Mouse (Mus musculus) liver, embryonic 11.5 days (tissue): ENCODE measurements around the gene Tsen54. TPM values are rescaled to one million over a fixed set of nuclear protein-coding genes. Genes with fewer than 3 reads are reported as not detected.

Experiments
- ATAC-seq: fragments of 200-750 bp; cut with Nextera tagmentation; replicated peaks from 2 replicates; pipeline ENCODE4 v1.8.0; 2017; ENCODE audit warnings: moderate number of reproducible peaks, mild to moderate bottlenecking, moderate TSS enrichment, moderate library complexity; ENCODE audit not compliant: low FRiP score
- DNase-seq: peaks from one replicate; pipeline ENCODE4 v3.0.0-alpha.2; 2017; ENCODE audit warnings: low spot score
- H3K27ac ChIP-seq: fragments of 300-500 bp; sonication (generic); 2 replicates; pipeline ENCODE4 v1.5.1; 2014; ENCODE audit warnings: mild to moderate bottlenecking, low read depth, low read length, control low read depth
- H3K27me3 ChIP-seq: fragments of 300-500 bp; sonication (generic); replicated peaks from 2 replicates; pipeline ENCODE4 v1.6.1; 2014; ENCODE audit warnings: low read length, mixed read lengths; ENCODE audit not compliant: control insufficient read depth, insufficient read depth
- H3K36me3 ChIP-seq: fragments of 300-500 bp; sonication (generic); 2 replicates; pipeline ENCODE4 v1.6.1; 2014; ENCODE audit warnings: mild to moderate bottlenecking, low read length, moderate library complexity, mixed read lengths; ENCODE audit not compliant: control insufficient read depth, insufficient read depth
- H3K4me1 ChIP-seq: fragments of 300-500 bp; sonication (generic); replicated peaks from 2 replicates; pipeline ENCODE4 v1.6.1; 2014; ENCODE audit warnings: low read length, mixed read lengths; ENCODE audit not compliant: control insufficient read depth, insufficient read depth
- H3K4me2 ChIP-seq: fragments of 300-500 bp; sonication (generic); 2 replicates; pipeline ENCODE4 v1.6.1; 2014; ENCODE audit warnings: mild to moderate bottlenecking, control low read depth, moderate library complexity
- H3K4me3 ChIP-seq: fragments of 300-500 bp; sonication (generic); 2 replicates; pipeline ENCODE4 v1.5.1; 2014; ENCODE audit warnings: low read depth, low read length, control low read depth
- H3K9ac ChIP-seq: fragments of 300-500 bp; sonication (generic); 2 replicates; pipeline ENCODE4 v1.6.1; 2014; ENCODE audit warnings: low read depth, low read length, control low read depth
- H3K9me3 ChIP-seq: fragments of 300-500 bp; sonication (generic); 2 replicates; pipeline ENCODE4 v1.6.1; 2016; ENCODE audit warnings: low read length, inconsistent platforms, mixed read lengths; ENCODE audit not compliant: control insufficient read depth
- WGBS: fragments of 180-500 bp; shearing (Covaris S2); extraction: QIAGEN DNeasy Blood & Tissue Kit; methylation state at CpG from one replicate; pipeline ENCODE4 v1.1.7; 2014; 5-methylcytosine and 5-hydroxymethylcytosine counted together
- polyA plus RNA-seq: library from polyadenylated mRNA; unstranded; fragments of >200 nt; fragmentation: Nextera tagmentation; extraction: Ambion mirVana; gene quantifications from 2 replicates; pipeline ENCODE4 v1.2.1, GENCODE M21; 2014

Gene Tsen54
- polyA plus RNA-seq, 1 experiment from 2014 or later, result 36.4 TPM

GRCm38 (mm10) chr11:115839732-115840131 is 25.2 kb downstream of the Tsen54 start:
- H3K4me1 ChIP-seq, result peaks cover 54% of the 10 kb centered on the region
- H3K4me2 ChIP-seq, result no peak overlapping the region

GRCm38 (mm10) chr11:115841044-115841443 is 26.5 kb downstream of the Tsen54 start:
- 82% methylated on average over 6 of the region's 6 CpGs for WGBS
- H3K27me3 ChIP-seq, result no peaks in the 10 kb centered on the region
- H3K4me1 ChIP-seq, result peaks cover 54% of the 10 kb centered on the region
- ATAC-seq (no peak), DNase-seq (no peak)
- H3K4me3 ChIP-seq, result no peak overlapping the region
- H3K4me2 ChIP-seq, result no peak overlapping the region
- no peak overlapping the region for H3K9ac ChIP-seq
- peak overlapping the region; percentile 87; the same call in 1 of the 2 replicates for H3K27ac ChIP-seq
- H3K36me3 ChIP-seq, result peaks cover 10% of the 10 kb centered on the region
- H3K9me3 ChIP-seq, result peaks cover 3% of the 10 kb centered on the region

More at GRCm38 (mm10) chr11:115839732-115840131, 25.2 kb downstream of the Tsen54 start:
- Histone ChIP-seq H3K9me3 (no peaks in the 10 kb centered on the region), H3K36me3 (no peaks in the 10 kb centered on the region; the same call in 1 of the 2 replicates), H3K4me3 (no peak overlapping the region), H3K27me3 (no peaks in the 10 kb centered on the region), H3K27ac (no peak overlapping the region), H3K9ac (no peak overlapping the region)
- WGBS, result 66% methylated on average over 3 of the region's 3 CpGs
- DNase-seq (no peak), ATAC-seq (no peak)

- Histone ChIP-seq H3K36me3 (peaks cover 15% of the 10 kb centered on the region), H3K27me3 (no peaks in the 10 kb centered on the region), H3K4me3 (no peak overlapping the region), H3K4me1 (peaks cover 54% of the 10 kb centered on the region), H3K9ac (peak overlapping the region; percentile 4; the same call in 1 of the 2 replicates), H3K4me2 (peak overlapping the region; percentile 58), H3K9me3 (peaks cover 3% of the 10 kb centered on the region), H3K27ac (peak overlapping the region; percentile 87)
- peak; percentile 97 for ATAC-seq
- DNase-seq, result peak; percentile 72
- WGBS, result 24% methylated on average over 6 of the region's 6 CpGs
Observed at GRCm38 (mm10) chr11:115841961-115842550, 27.5 kb downstream of the Tsen54 start.

- Histone ChIP-seq H3K36me3 (peaks cover 15% of the 10 kb centered on the region), H3K9ac (no peak overlapping the region; the same call in 1 of the 2 replicates), H3K9me3 (peaks cover 3% of the 10 kb centered on the region), H3K4me3 (no peak overlapping the region), H3K4me1 (peaks cover 52% of the 10 kb centered on the region), H3K27me3 (no peaks in the 10 kb centered on the region), H3K27ac (peak overlapping the region; percentile 87), H3K4me2 (no peak overlapping the region)
- WGBS, result 79% methylated on average over 12 of the region's 14 CpGs
- DNase-seq, result no peak
- ATAC-seq, result no peak
Observed at GRCm38 (mm10) chr11:115843141-115843890, 28.8 kb downstream of the Tsen54 start.

- no peaks in the 10 kb centered on the region for H3K27me3 ChIP-seq
- peaks cover 3% of the 10 kb centered on the region for H3K9me3 ChIP-seq
- no peak overlapping the region for H3K4me2 ChIP-seq
- DNase-seq (no peak), ATAC-seq (no peak)
- no peak overlapping the region; the same call in 1 of the 2 replicates for H3K27ac ChIP-seq
- H3K4me1 ChIP-seq, result peaks cover 46% of the 10 kb centered on the region
- peaks cover 15% of the 10 kb centered on the region for H3K36me3 ChIP-seq
- WGBS, result 82% methylated on average over 5 of the region's 5 CpGs
- H3K9ac ChIP-seq, result no peak overlapping the region
- H3K4me3 ChIP-seq, result no peak overlapping the region
Observed at GRCm38 (mm10) chr11:115843891-115844239, 29.3 kb downstream of the Tsen54 start.

GRCm38 (mm10) chr11:115844240-115844639 is 29.7 kb downstream of the Tsen54 start:
- H3K27me3 ChIP-seq, result no peaks in the 10 kb centered on the region
- peaks cover 15% of the 10 kb centered on the region for H3K36me3 ChIP-seq
- H3K9ac ChIP-seq, result no peak overlapping the region
- H3K27ac ChIP-seq, result no peak overlapping the region; the same call in 1 of the 2 replicates
- no peak overlapping the region for H3K4me3 ChIP-seq
- peaks cover 43% of the 10 kb centered on the region for H3K4me1 ChIP-seq
- DNase-seq, result no peak
- no peak for ATAC-seq
- peaks cover 3% of the 10 kb centered on the region for H3K9me3 ChIP-seq
- 76% methylated on average over 8 of the region's 8 CpGs for WGBS
- no peak overlapping the region for H3K4me2 ChIP-seq

- Histone ChIP-seq H3K27me3 (no peaks in the 10 kb centered on the region), H3K9me3 (peaks cover 3% of the 10 kb centered on the region), H3K4me2 (no peak overlapping the region), H3K9ac (no peak overlapping the region), H3K4me3 (no peak overlapping the region), H3K4me1 (peaks cover 34% of the 10 kb centered on the region), H3K27ac (no peak overlapping the region), H3K36me3 (peaks cover 24% of the 10 kb centered on the region)
- WGBS, result 95% methylated on average over 2 of the region's 2 CpGs
- no peak for ATAC-seq
- no peak for DNase-seq
Observed at GRCm38 (mm10) chr11:115845819-115846218, 31.3 kb downstream of the Tsen54 start.

- Histone ChIP-seq H3K27ac (no peak overlapping the region), H3K27me3 (peaks cover 25% of the 10 kb centered on the region), H3K36me3 (peaks cover 28% of the 10 kb centered on the region), H3K9me3 (no peaks in the 10 kb centered on the region), H3K4me1 (peaks cover 12% of the 10 kb centered on the region; the same call in 1 of the 2 replicates), H3K4me2 (no peak overlapping the region), H3K4me3 (no peak overlapping the region), H3K9ac (no peak overlapping the region)
- 89% methylated on average over 6 of the region's 6 CpGs for WGBS
- ATAC-seq (no peak), DNase-seq (no peak)
Observed at GRCm38 (mm10) chr11:115854674-115855073, 40.1 kb downstream of the Tsen54 start.
